Mouse (Mus musculus): ENCODE results near the gene Col2a1. TPM values are rescaled to one million over a fixed set of nuclear protein-coding genes. Genes with fewer than 3 reads are reported as not detected.

Gene Col2a1
- polyA plus RNA-seq, 1 experiment: 0.05 TPM

- TF ChIP-seq GATA1 (IDR thresholded peaks at IDR 0.05; ENCODE audit: low read length): no peak
Observed at GRCm38 (mm10) chr15:98021886-98022285, 17.4 kb upstream of the Col2a1 start.

DNA sequence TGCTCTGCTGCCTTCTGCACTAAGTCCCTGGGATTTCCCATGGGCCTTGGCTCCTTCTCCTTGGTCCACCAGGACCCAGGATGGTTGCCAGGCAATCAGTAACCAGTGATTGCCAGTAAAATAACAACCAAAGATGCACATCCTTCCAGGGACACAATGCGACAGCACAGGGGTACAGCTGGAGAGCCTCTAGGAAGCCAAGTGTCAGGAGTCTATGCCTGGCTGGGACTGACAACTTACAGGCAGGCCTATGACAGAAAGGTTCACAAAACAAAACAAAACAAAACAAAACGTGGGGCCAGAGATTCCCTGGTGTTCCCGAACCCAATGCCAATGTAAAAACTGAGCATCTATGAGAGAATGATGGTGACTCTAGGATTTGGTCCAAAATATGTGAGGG is 14.6 kb upstream of the Col2a1 start:
- TF ChIP-seq GATA1 (IDR thresholded peaks at IDR 0.05; ENCODE audit: low read length): no peak

DNA sequence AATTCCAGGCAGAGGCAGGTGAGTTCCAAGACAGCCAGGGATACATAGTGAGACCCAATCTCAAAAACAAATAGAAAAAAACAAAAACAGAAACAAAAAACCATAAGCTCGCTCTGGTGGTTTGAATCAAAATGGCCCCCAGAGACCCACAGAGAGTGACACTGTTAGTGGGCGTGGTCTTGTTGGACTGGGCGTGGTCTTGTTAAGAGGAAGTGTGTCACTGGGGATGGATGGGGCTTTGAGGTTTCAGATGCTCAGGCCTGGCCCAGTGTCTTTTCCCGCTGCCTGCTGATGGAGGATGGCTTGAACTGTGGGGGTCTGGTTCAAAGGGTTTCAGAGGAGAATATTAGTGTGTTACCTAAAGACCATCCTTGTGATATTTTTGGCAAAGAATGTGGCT is 13.4 kb upstream of the Col2a1 start:
- TF ChIP-seq GATA1 (IDR thresholded peaks at IDR 0.05; ENCODE audit: low read length): no peak

GRCm38 (mm10) chr15:98012810-98013209 is 8.3 kb upstream of the Col2a1 start:
- no peak for TF ChIP-seq GATA1 (IDR thresholded peaks at IDR 0.05; ENCODE audit: low read length)

DNA sequence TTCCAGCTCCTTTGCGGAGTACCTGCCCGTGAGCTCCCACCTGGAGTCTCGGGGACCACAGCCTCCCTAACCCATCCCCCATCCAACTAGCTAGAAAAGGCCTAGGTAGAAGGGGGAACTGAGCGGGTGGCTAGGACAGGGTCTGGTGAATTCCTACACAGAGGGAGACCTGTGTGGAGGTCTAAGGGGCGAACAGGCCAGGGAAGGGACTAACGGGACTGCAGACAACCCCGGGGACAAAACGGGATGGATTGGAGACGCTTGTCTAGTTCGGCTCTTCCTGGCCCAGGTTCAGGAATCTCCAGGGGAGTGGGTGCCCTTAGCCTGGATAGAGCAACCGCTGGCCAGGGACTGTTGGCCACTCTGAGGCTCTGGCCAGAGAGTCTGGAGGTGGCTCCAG is 686 bp upstream of the Col2a1 start:
- no peak for TF ChIP-seq GATA1 (IDR thresholded peaks at IDR 0.05; ENCODE audit: low read length)

- no peak for TF ChIP-seq GATA1 (IDR thresholded peaks at IDR 0.05; ENCODE audit: low read length)
Observed at GRCm38 (mm10) chr15:98004740-98005159, 255 bp upstream of the Col2a1 start.

DNA sequence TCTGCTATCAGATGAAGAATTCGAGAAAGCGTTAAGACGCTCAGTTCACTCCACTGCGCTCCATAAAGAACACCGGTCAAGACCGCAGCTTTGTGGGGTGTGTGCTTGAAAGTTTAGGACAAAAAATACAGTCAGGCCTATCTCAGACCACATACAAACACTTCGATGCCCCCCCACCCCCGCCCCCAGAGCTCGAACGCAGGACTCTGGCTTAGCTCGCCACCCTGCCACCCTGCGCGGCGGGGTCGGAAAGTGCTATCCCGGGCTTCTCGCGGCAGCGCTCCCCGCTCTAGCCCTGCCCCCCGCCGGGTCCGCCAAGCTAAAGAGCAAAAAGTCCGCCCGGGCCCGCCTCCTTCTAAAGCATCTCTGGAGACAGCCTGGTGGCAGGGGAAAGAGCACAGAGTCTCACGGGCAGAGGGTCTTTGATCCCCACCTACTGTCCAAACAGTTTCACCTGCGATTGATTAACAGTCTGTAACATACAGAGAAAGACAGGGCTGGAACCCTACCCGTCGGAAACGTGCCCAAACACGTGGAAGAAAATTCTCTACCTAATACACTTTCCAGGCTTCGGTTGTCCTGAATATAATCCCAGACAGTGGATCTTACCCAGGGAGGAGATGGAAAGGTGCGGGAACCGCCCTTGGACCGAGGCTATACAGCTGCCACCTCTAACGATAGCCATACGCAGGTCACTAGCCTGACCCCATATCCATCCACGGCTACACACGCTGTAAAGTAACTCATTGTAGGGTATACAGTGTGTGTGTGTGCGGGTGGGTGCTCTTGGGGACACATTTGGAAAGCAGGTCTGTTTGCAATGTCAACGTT is 1.3 kb downstream of the Col2a1 start:
- TF ChIP-seq GATA1 (IDR thresholded peaks at IDR 0.05; ENCODE audit: low read length): no peak

- no peak for TF ChIP-seq GATA1 (IDR thresholded peaks at IDR 0.05; ENCODE audit: low read length)
Observed at GRCm38 (mm10) chr15:98002113-98002990, 2.1 kb downstream of the Col2a1 start.

GRCm38 (mm10) chr15:98001321-98002112 is 3.0 kb downstream of the Col2a1 start:
- TF ChIP-seq GATA1 (IDR thresholded peaks at IDR 0.05; ENCODE audit: low read length): no peak

DNA sequence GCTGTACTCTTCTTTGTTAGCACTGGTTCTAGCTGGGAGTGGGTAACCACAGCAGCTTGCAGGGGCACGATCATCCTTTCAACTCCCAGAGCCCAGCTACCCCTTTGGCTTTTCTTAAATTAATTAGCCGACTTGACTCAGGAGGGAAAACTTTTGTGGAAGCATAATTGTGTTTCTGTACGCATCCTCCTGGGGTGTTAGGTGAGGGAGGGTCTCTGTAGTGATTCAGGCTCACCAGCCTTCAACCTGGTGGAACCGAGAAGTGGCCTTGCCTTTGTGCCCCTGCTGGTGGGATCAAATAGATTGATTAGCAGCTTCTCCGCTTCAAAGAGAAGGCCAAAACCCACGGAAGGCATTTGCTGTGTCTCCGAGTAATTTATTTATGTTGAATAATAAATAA is 4.5 kb downstream of the Col2a1 start:
- no peak for TF ChIP-seq GATA1 (IDR thresholded peaks at IDR 0.05; ENCODE audit: low read length)

DNA sequence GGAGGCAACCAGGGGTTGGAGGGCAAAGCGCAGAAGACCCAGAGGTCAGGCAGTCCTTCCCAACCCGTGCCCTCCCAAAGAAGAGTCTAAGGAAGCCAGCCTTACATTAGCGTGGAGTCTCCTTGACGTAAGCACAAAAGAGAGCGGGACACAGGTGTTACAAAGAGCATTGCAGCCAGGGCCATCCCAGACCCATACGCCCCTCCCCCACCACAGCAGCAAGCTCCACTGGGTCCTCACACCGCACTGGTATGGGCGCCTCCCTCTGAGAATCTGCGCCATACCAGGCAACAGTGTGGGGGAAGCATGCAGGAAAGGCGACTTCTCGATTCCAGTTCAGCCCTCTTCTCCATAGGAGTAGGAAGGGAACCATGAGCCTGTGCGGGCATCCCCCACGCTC is 4.9 kb downstream of the Col2a1 start:
- no peak for TF ChIP-seq GATA1 (IDR thresholded peaks at IDR 0.05; ENCODE audit: low read length)

- TF ChIP-seq GATA1 (IDR thresholded peaks at IDR 0.05; ENCODE audit: low read length): no peak
Observed at GRCm38 (mm10) chr15:97996716-97997256, 7.7 kb downstream of the Col2a1 start.

- no peak for TF ChIP-seq GATA1 (IDR thresholded peaks at IDR 0.05; ENCODE audit: low read length)
Observed at GRCm38 (mm10) chr15:97992712-97993286, 11.7 kb downstream of the Col2a1 start.

GRCm38 (mm10) chr15:97992027-97992711 is 12.3 kb downstream of the Col2a1 start:
- TF ChIP-seq GATA1 (IDR thresholded peaks at IDR 0.05; ENCODE audit: low read length): no peak

All from G1E-ER4 (cell line).